Mouse (Mus musculus): Measurements from ENCODE around the gene Tmeff1.

DNA sequence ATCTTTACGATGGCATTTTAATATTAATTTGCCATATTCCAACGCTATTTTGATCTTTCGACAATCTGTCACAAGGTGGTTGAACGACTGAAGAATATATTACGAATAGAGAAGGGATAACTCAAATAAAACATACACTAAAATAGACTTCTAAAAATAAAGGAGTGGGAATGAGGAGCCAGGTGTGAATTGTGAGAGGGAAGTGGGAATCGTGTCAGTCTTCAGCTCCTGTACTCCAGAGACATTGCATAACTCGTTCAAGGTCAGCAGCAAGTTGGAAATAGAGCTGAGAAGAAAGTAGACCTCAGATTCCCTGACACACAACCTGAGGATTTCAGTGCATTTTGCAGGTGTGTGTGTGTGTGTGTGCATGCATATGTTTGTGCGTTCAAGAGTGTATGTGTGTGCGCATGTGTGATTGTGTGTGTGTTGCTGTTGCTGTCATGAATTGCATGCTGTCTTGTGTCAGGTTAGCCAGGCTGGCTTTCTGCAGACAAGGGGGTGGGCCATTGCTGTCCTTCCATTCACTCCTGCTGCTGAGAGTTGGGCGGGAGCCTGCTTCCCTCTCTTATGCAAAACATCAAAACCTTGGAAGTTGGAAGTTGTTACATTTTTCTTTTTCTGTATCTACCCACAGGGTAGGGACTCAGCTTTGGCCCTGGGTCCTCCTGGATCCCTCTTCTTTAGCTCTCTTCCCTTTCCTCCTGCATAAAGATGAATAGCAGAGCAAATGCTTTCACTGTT lies 65.8 kb downstream of the Tmeff1 start:
- TF ChIP-seq POLR2A (IDR thresholded peaks at IDR 0.05; ENCODE audit: control insufficient read depth, low read depth, low read length) = no peak
- no peak for TF ChIP-seq CTCF (IDR thresholded peaks at IDR 0.05; ENCODE audit: control insufficient read depth, insufficient read depth, insufficient replicate concordance, low read depth, low read length)
